Mouse (Mus musculus): ENCODE results near the gene Chchd2. TPM values are rescaled to one million over a fixed set of nuclear protein-coding genes. Genes with fewer than 3 reads are reported as not detected.
"Not testable (repeated sequence)": the region's sequence is repeated elsewhere in the genome, so short reads cannot be mapped to it uniquely, and the experiment has no call there.

The Chchd2 gene
- 1,262 and 1,296 TPM in 2 replicates for polyA plus RNA-seq (2016; fragmentation: Nextera tagmentation; extraction: Ambion mirVana)

DNA sequence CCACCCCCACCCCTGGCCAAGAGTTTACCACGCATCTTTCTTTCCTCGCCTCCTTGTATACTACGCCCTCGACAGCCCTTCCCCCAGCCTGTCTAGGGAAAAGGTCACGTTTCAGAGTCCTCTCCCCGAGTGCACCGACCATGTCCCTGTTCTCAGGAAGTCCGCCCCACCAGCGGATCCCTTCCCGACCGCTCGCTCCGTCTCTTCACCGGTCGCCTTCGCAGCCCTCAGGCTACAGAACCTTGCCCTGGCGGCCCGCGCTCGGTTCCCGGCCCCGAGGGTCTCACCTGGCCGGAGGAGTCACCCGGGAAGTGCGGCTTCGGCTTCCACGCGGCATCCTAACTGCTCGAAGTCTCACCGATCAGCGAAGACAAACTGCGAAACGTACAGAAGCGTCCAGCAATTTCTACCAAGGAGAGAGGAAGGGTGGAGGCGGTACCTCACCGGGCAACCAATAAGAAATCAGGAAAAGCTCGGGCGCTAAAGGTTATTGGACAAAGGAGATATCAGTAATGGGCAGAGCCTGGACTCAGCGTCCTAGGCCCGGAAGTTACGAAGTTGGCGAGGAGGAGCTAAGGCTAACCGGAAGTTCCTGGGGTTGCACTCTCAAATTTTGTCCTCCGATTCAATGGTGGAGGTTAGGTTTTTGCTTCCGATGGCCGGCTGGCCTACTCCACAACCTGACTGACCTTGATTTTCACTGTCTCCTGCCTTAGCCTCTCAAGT lies at the start of gene Chchd2:
Gene Chchd2 (minus strand): TSS at position 560 of the 726 bp plus-strand sequence.
- H3K27me3 ChIP-seq (ENCODE audit: low read depth, poor library complexity, severe bottlenecking) = no peaks in the 10 kb centered on the region
- peak; percentile 89 for DNase-seq (ENCODE audit: low spot score)
- WGBS = under 1% methylated on average over 46 of the region's 46 CpGs
- peak within 1 kb of the TSS; percentile 95 for H3K27ac ChIP-seq
- peaks cover 35% of the 10 kb centered on the region for H3K36me3 ChIP-seq
- H3K9me3 ChIP-seq (replicated peaks) = no peaks in the 10 kb centered on the region
- H3K4me1 ChIP-seq = peaks cover 6% of the 10 kb centered on the region
- peak within 1 kb of the TSS; percentile 90 for H3K4me3 ChIP-seq

DNA sequence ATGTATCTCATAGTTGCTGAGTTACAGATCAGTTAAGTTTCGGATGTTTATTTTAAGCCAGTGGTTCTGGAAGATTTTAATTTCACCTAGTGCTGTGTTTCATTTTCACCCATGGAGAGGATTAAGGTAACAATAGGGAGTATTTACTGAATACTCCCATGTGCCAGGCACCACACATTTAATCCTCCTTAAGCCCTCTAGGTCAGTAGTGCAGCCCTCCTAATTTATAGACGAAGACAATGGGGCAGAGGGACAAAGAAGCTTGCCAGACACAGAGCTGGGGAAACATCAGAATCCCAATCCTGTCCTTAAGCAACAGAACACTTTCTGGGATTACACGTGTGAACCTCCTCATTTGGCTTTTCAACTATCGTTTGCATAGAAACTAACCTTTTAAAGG lies 49.7 kb upstream of the Chchd2 start:
- WGBS = 59% methylated on average over 4 of the region's 4 CpGs
- Histone ChIP-seq H3K27me3 (ENCODE audit: low read depth, poor library complexity, severe bottlenecking) (no peaks in the 10 kb centered on the region), H3K4me1 (peaks cover 7% of the 10 kb centered on the region), H3K36me3 (no peaks in the 10 kb centered on the region), H3K4me3 (no peak overlapping the region), H3K27ac (no peak overlapping the region), H3K9me3 (replicated peaks) (no peaks in the 10 kb centered on the region)
- no peak for DNase-seq (ENCODE audit: low spot score)

DNA sequence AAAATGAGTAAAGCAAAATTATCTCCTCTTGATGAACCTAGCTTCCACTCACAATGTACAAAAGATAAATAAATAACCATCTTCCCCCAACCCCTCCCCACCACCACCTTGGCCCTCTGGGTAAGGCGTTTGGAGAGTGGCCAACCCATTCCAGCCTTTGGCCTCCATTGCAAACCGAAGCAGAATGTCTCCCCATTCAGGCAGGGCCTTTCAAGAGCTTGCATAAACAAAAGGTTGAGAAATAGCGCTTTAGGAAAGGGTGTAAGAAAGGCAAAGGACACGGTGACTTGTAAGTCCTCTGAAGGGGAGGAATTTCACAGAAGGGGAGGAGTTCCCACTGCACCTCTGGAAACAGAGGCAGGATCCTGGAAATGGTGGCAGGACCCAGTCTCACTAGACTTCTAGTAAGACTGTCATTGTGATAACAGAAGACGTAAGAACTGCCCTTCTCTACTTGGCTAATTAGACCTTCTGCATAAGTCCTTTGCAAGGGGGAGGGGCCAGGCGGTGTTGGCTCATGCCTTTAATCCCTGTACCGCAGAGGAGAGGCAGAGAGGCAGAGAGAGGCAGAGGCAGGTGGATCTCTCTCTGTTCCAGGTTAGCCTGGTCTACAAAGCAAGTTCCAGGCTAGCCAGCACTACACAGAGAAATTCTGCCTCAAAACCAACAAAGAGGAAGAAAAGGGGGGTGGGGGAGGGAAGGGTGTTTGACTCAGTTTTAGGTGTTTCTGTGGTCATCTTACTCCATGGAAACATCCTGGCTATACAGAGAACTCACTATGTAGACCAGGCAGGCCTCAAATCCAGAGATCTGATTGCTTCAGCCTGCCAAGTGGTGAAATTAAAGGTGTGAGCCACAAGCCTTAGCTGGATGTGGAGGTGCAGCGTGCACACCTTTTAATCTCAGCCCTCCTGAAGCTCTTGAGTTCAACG lies 42.9 kb upstream of the Chchd2 start:
- Histone ChIP-seq H3K27ac (no peak overlapping the region), H3K9me3 (replicated peaks) (no peaks in the 10 kb centered on the region), H3K4me1 (no peaks in the 10 kb centered on the region), H3K4me3 (no peak overlapping the region), H3K36me3 (no peaks in the 10 kb centered on the region), H3K27me3 (ENCODE audit: low read depth, poor library complexity, severe bottlenecking) (no peaks in the 10 kb centered on the region)
- 52% methylated on average over 9 of the region's 9 CpGs for WGBS
- DNase-seq (ENCODE audit: low spot score) = no peak

DNA sequence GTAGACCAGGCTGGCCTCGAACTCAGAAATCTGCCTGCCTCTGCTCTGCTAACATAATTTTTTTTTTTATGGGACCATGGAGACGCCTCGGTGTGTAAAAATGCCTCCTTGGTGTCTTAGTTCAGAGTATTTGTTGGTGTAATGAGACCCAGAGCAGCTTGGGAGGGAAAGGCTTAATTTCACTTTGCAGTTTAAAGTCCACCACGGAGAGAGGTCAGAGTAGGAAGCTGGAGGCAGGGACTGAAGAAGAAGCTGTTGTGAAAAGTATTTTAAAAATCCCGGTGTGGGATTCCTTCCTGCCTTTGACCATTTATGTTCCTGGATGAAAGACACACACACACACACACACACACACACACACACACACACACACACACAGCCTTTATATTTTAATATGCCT lies 38.7 kb upstream of the Chchd2 start:
- no peak overlapping the region for H3K4me3 ChIP-seq
- no peaks in the 10 kb centered on the region for H3K27me3 ChIP-seq (ENCODE audit: low read depth, poor library complexity, severe bottlenecking)
- no peaks in the 10 kb centered on the region for H3K36me3 ChIP-seq
- no peaks in the 10 kb centered on the region for H3K9me3 ChIP-seq (replicated peaks)
- DNase-seq (ENCODE audit: low spot score) = no peak
- H3K27ac ChIP-seq = no peak overlapping the region
- H3K4me1 ChIP-seq = no peaks in the 10 kb centered on the region
- 85% methylated on average over 5 of the region's 5 CpGs for WGBS

DNA sequence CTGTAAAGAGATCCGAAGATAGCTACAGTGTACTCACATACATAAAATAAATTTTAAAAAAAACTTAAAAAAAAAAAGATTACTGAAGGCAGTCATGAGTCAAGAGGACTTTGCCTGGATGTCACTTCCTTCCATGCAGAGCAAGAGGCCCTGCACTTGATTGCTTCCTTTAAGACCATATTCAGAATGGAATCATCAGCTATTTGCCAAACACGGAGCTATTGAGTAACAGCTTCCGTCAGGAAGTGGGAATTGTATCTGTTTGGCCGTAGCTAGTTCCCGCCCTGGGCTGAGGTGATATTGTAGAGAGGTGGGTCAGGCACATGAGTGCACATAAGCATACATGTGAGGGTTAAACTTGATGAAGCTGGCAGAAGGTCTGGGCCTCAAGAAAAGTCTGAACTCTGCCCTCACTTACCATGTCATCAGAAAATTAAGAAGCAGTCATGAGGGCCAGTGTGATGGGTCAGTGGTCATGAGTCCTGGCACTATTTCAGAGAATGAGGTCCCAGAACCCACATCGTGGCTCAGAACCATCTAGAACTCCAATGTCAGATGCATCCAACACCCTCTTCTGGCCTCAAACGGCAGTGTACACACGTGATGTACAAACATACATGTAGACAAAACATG lies 37.7 kb upstream of the Chchd2 start:
- WGBS = 93% methylated on average over 8 of the region's 8 CpGs
- Histone ChIP-seq H3K9me3 (replicated peaks) (no peaks in the 10 kb centered on the region), H3K27ac (no peak overlapping the region), H3K36me3 (no peaks in the 10 kb centered on the region), H3K4me3 (no peak overlapping the region), H3K27me3 (ENCODE audit: low read depth, poor library complexity, severe bottlenecking) (no peaks in the 10 kb centered on the region), H3K4me1 (no peaks in the 10 kb centered on the region)
- DNase-seq (ENCODE audit: low spot score) = no peak

DNA sequence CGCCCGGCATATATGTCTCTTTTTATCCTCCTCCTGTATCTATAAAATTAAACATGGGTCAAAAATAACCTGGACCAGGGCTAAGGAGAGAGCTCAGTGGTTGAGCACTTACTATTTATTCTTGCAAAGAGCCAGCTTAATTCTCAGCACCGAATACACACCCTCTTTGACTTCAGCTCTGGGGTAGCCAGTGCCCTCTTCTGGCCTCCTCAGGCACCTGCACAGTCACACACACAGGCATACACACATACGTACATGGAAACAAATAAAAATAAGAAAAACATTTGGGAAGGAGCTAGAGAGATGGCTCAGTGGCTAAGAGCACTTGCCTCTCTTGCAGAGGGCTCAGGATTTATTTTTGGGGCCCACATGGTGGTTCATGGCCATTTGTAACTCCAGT lies 34.7 kb upstream of the Chchd2 start:
- H3K4me1 ChIP-seq = no peaks in the 10 kb centered on the region
- H3K9me3 ChIP-seq (replicated peaks) = no peaks in the 10 kb centered on the region
- no peak overlapping the region for H3K4me3 ChIP-seq
- H3K27ac ChIP-seq = no peak overlapping the region
- H3K27me3 ChIP-seq (ENCODE audit: low read depth, poor library complexity, severe bottlenecking) = no peaks in the 10 kb centered on the region
- H3K36me3 ChIP-seq = no peaks in the 10 kb centered on the region
- WGBS = 91% methylated on average over 4 of the region's 4 CpGs
- DNase-seq (ENCODE audit: low spot score) = no peak

DNA sequence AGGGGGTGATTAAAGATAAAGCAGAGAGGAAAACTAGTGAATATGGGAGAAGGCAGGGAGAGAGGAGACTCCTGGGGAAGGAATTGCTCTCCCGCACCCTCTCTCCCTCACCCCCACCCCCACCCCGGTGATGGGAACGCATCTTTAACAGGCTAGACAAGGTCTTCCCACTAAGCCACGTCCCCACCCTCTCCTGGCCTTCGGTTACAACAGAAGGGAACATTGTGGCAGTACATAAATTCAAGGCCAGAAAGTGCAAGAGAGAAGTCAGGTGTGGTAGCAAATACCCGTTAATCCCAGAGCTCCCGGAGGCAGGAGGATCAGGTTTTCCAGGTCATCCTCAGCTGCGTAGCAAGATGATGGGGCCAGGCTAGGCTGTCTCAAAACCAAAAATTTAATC lies 32.0 kb upstream of the Chchd2 start:
- WGBS = 73% methylated on average over 8 of the region's 8 CpGs

DNA sequence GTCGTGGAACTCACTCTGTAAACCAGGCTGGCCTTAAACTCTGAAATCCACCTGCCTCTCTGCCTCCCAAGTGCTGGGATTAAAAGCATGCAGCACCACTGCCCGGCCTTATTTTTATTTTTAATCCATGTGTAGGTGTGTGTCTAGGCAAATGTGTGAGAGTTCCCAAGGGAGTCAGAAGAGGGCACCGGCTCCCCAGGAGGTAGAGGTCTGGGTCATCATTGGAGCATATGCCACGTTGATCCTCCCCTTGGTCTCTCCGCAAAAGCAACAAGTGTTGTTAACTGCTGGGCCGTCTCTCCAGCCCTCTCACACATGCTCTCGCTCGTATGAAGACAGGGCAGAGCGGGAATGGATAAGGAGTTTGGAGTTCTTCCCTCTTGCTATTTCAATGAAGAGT lies 31.5 kb upstream of the Chchd2 start:
- no peak overlapping the region for H3K27ac ChIP-seq
- H3K36me3 ChIP-seq = no peaks in the 10 kb centered on the region
- no peaks in the 10 kb centered on the region for H3K9me3 ChIP-seq (replicated peaks)
- no peaks in the 10 kb centered on the region for H3K27me3 ChIP-seq (ENCODE audit: low read depth, poor library complexity, severe bottlenecking)
- no peaks in the 10 kb centered on the region for H3K4me1 ChIP-seq
- no peak overlapping the region for H3K4me3 ChIP-seq
- 83% methylated on average over 9 of the region's 9 CpGs for WGBS
- no peak for DNase-seq (ENCODE audit: low spot score)

More for the DNA sequence above, 32.0 kb upstream of the Chchd2 start:
- Histone ChIP-seq H3K36me3 (no peaks in the 10 kb centered on the region), H3K27me3 (ENCODE audit: low read depth, poor library complexity, severe bottlenecking) (no peaks in the 10 kb centered on the region), H3K9me3 (replicated peaks) (no peaks in the 10 kb centered on the region), H3K4me1 (no peaks in the 10 kb centered on the region), H3K4me3 (no peak overlapping the region), H3K27ac (no peak overlapping the region)
- DNase-seq (ENCODE audit: low spot score) = no peak

DNA sequence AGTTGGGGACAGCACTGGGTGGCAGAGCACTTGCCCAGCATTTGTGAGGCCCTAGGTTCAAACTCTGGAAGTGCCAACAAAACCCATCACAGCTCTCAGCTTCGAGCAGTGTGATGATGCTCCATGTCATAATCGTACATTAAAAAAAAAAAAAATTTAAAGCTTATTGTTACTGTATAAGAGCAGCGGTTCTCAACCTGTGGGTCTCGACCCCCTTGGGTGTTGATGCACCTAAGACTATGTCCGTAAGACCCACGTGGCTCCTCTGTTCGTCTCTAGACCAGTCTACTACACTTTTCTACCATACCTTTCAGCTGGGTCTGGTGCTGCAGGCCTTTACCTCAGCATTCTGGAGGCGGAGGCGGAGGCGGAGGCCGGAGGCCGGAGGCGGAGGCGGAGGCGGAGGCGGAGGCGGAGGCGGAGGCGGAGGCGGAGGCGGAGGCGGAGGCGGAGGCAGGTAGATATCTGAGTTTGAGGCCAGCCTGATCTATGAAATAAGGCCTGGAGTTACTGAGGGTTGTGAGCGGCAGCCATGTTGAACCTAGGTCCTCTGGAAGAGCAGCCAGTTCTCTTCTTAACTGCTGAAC lies 30.9 kb upstream of the Chchd2 start:
- Histone ChIP-seq H3K27ac (no peak overlapping the region), H3K9me3 (replicated peaks) (no peaks in the 10 kb centered on the region), H3K4me3 (no peak overlapping the region), H3K4me1 (no peaks in the 10 kb centered on the region), H3K36me3 (no peaks in the 10 kb centered on the region), H3K27me3 (ENCODE audit: low read depth, poor library complexity, severe bottlenecking) (no peaks in the 10 kb centered on the region)
- DNase-seq (ENCODE audit: low spot score) = no peak
- 88% methylated on average over 24 of the region's 24 CpGs for WGBS

DNA sequence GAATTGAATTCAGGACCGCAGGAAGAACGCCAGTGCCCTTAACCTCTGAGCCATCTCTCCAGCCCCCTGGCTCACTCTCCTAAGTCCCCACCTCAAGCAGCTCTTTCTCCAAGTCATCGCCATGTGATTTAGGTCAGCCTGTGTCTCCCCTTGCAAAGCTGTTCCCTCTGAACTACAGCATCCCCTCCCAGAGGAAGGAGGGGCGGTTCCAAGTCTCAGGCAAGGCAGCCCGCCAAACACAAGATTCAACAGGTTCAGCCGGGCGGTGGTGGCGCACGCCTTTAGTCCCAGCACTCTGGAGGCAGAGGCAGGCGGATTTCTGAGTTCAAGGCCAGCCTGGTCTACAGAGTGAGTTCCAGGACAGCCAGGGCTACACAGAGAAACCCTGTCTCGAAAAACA lies 28.2 kb upstream of the Chchd2 start:
- DNase-seq (ENCODE audit: low spot score); H3K4me1 ChIP-seq; H3K9me3 ChIP-seq (replicated peaks); H3K27me3 ChIP-seq (ENCODE audit: low read depth, poor library complexity, severe bottlenecking); H3K27ac ChIP-seq; H3K4me3 ChIP-seq; H3K36me3 ChIP-seq: not testable (repeated sequence)
- 86% methylated on average over 11 of the region's 11 CpGs for WGBS

DNA sequence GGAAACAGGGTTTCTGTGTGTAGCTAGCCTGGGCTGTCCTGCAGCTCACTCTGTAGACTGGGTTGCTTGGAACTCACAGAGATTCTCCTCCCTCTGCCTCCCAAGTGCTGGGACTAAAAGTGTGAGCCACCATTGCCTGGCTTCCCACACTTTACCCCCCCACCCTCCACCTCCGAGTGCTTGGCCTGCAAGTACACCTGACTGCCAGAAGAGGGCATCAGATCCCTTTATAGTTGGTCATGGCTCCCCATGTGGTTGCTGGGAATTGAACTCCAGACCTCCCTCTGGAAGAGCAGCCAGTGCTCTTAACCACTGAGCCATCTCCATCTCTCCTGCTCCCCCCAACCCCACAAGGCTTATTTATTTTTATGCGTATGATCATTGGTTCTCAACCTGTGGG lies 26.8 kb upstream of the Chchd2 start:
- Histone ChIP-seq H3K27me3 (ENCODE audit: low read depth, poor library complexity, severe bottlenecking) (peaks cover 8% of the 10 kb centered on the region; the same call in 1 of the 2 replicates), H3K4me1 (peaks cover 3% of the 10 kb centered on the region), H3K4me3 (no peak overlapping the region), H3K36me3 (no peaks in the 10 kb centered on the region), H3K9me3 (replicated peaks) (no peaks in the 10 kb centered on the region), H3K27ac (no peak overlapping the region)
- peak; percentile 40 for DNase-seq (ENCODE audit: low spot score)
- 27% methylated on average over 2 of the region's 2 CpGs for WGBS

DNA sequence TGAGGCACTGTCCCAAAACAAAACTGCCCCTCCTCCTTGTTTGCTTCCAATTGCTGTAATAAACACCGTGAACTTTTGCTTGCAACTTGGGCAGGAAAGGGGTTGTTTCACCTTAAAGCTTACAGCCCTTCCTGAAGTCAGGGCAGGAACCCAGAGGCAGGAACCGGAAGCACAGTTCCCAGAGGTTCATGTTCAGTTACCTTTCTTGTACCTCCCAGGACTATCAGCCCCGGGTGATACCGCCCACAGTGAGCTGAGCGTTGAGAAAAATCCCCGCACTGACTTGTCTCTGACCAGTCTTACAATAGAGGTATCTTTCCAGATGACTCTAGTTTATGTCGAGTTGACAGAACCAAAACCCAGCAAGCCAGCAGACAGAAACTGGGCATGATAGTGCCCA lies 22.3 kb upstream of the Chchd2 start:
- Histone ChIP-seq H3K4me1 (peaks cover 9% of the 10 kb centered on the region), H3K27me3 (ENCODE audit: low read depth, poor library complexity, severe bottlenecking) (peaks cover 8% of the 10 kb centered on the region; the same call in 1 of the 2 replicates), H3K9me3 (replicated peaks) (no peaks in the 10 kb centered on the region), H3K4me3 (no peak overlapping the region), H3K27ac (no peak overlapping the region), H3K36me3 (0 out of 2 replicates have a peak, but pooled peaks cover 4% of the 10 kb centered on the region)
- DNase-seq (ENCODE audit: low spot score) = no peak
- 84% methylated on average over 7 of the region's 7 CpGs for WGBS

Measured in limb, embryonic 10.5 days (tissue).